Comparison of ENCODE assay signal across 10 mouse cellular contexts in genomic region chr14:122453388-122453995, GRCm38 (mm10). TPM values are rescaled to one million over a fixed set of nuclear protein-coding genes. Genes with fewer than 3 reads are reported as not detected.
A peak's percentile ranks its signal among the peaks of the same experiment; 100 is the strongest.
DNase-seq lines count a peak whose midpoint lies in the region; ATAC-seq lines count a peak whose summit lies in the region.
"Had no signal": no experiment of that assay in that cellular context is flagged by ENCODE, and none has a peak within 500 bp of the region (broad histone marks: within the 10 kb centered on the region; RNA-seq: fewer than 3 reads in every experiment).

No protein-coding gene starts in this region.

- H3K9me3 ChIP-seq in heart, embryonic 14.5 days (ENCODE audit: control insufficient read depth, low read length), result no peaks in the 10 kb centered on the region
- H3K9me3 ChIP-seq in forebrain, embryonic 12.5 days, result no peaks in the 10 kb centered on the region
- H3K9me3 ChIP-seq in midbrain, embryonic 16.5 days (replicated peaks; ENCODE audit: control insufficient read depth, low read length, poor library complexity, severe bottlenecking), result no peaks in the 10 kb centered on the region

- no peak overlapping the region for H3K9ac ChIP-seq in heart, embryonic 14.5 days (ENCODE audit: low read length)
- H3K9ac ChIP-seq in forebrain, embryonic 12.5 days, result peak overlapping the region; percentile 12; the same call in 1 of the 2 replicates
- H3K9ac ChIP-seq in midbrain, embryonic 16.5 days (ENCODE audit: low read depth, low read length), result no peak overlapping the region

- H3K4me3 ChIP-seq in heart, embryonic 14.5 days (ENCODE audit: control insufficient read depth in 1 of 2, insufficient read depth in 1 of 2, low read depth in 1 of 2, low read length in 2 of 2), result peak overlapping the region; percentile 27 to 32
- H3K4me3 ChIP-seq in forebrain, embryonic 12.5 days (replicated peaks), result peak overlapping the region; percentile 21
- no peak overlapping the region for H3K4me3 ChIP-seq in midbrain, embryonic 16.5 days (ENCODE audit: low read depth, low read length)

- peaks cover 4 to 17% of the 10 kb centered on the region in 2 experiments; a peak in 3 of 4 replicates for H3K4me1 ChIP-seq in heart, embryonic 14.5 days (ENCODE audit: control insufficient read depth in 2 of 2, insufficient read depth in 2 of 2, low read length in 2 of 2)
- H3K4me1 ChIP-seq in forebrain, embryonic 12.5 days, result peaks cover 65% of the 10 kb centered on the region
- peaks cover 14% of the 10 kb centered on the region for H3K4me1 ChIP-seq in midbrain, embryonic 16.5 days (ENCODE audit: control insufficient read depth, insufficient read depth, low read length)

- DNase-seq in heart, postnatal 25 days (ENCODE audit: low spot score), result no peak
- peak; percentile 46 for DNase-seq in brain, adult 2 months (ENCODE audit: low read depth, low spot score)
- peak; percentile 47 for DNase-seq in kidney, postnatal 36 days
- DNase-seq in adrenal gland, postnatal 25 days, result no peak
- DNase-seq in spleen, adult 18-20 months, result no peak

- WGBS in heart, embryonic 14.5 days, result 10% methylated on average over 32 of the region's 32 CpGs
- under 1% methylated on average over 32 of the region's 32 CpGs for WGBS in forebrain, embryonic 12.5 days
- 2% methylated on average over 32 of the region's 32 CpGs for WGBS in midbrain, embryonic 16.5 days

- intact Hi-C loops in heart, postnatal 25 days (cut with DNase I), result no loop called here

- no peak overlapping the region for H3K27ac ChIP-seq in heart, embryonic 14.5 days (replicated peaks in 1 of 2; ENCODE audit: control insufficient read depth in 1 of 2, insufficient read depth in 1 of 2, low read depth in 2 of 2, low read length in 2 of 2)
- peak overlapping the region; percentile 91 for H3K27ac ChIP-seq in forebrain, embryonic 12.5 days
- peak overlapping the region; percentile 56 for H3K27ac ChIP-seq in midbrain, embryonic 16.5 days (ENCODE audit: low read length)

- H3K36me3 ChIP-seq in heart, embryonic 14.5 days (ENCODE audit: control insufficient read depth, insufficient read depth, low read length), result no peaks in the 10 kb centered on the region
- H3K36me3 ChIP-seq in forebrain, embryonic 12.5 days (replicated peaks), result no peaks in the 10 kb centered on the region
- no peaks in the 10 kb centered on the region for H3K36me3 ChIP-seq in midbrain, embryonic 16.5 days (ENCODE audit: control insufficient read depth, insufficient read depth, low read length)

- no peak for ATAC-seq in heart, embryonic 14.5 days (ENCODE audit: insufficient number of reproducible peaks, insufficient read depth, low FRiP score, low read depth)
- ATAC-seq in forebrain, embryonic 12.5 days (ENCODE audit: low FRiP score), result peak; percentile 80
- peak; percentile 71 for ATAC-seq in midbrain, embryonic 16.5 days

- peaks cover 79% of the 10 kb centered on the region for H3K27me3 ChIP-seq in heart, embryonic 14.5 days (ENCODE audit: control insufficient read depth, insufficient read depth, low read length)
- H3K27me3 ChIP-seq in forebrain, embryonic 12.5 days, result peaks cover 50% of the 10 kb centered on the region
- peaks cover 41% of the 10 kb centered on the region for H3K27me3 ChIP-seq in midbrain, embryonic 16.5 days (ENCODE audit: control insufficient read depth, insufficient read depth, low read depth, low read length)
- H3K27me3 ChIP-seq: CH12.LX had no signal

- H3K4me2 ChIP-seq in heart, embryonic 14.5 days (ENCODE audit: low read length), result peak overlapping the region; percentile 60
- peak overlapping the region; percentile 51 for H3K4me2 ChIP-seq in forebrain, embryonic 12.5 days
- peak overlapping the region; percentile 39 for H3K4me2 ChIP-seq in midbrain, embryonic 16.5 days (ENCODE audit: low read length)

RNA-seq across cellular contexts. Expression of gene Gm5089, which starts 2.6 kb away (rescaled TPM):
- polyA plus RNA-seq in heart, embryonic 14.5 days (2014; fragmentation: Nextera tagmentation; extraction: Ambion mirVana), result not detected in 2 replicates
- not detected for total RNA-seq in heart, postnatal 25 days (2021)
- polyA plus RNA-seq in forebrain, embryonic 12.5 days (2016; fragmentation: Nextera tagmentation; extraction: Ambion mirVana), result 1.6 and 2.1 TPM in 2 replicates
- 0.82 and 1.4 TPM in 2 replicates for polyA plus RNA-seq in midbrain, embryonic 16.5 days (2015; fragmentation: Nextera tagmentation; extraction: Ambion mirVana)
- total RNA-seq in adrenal gland, postnatal 25 days (2021), result not detected in 2 replicates
- total RNA-seq: CH12.LX; heart, postnatal 10 days had no signal

RNA-seq across cellular contexts. Expression of gene Zic5, which starts 12.0 kb away (rescaled TPM):
- polyA plus RNA-seq in heart, embryonic 14.5 days (2014; fragmentation: Nextera tagmentation; extraction: Ambion mirVana), result 0.05 and 0.09 TPM in 2 replicates
- total RNA-seq in heart, postnatal 25 days (2021), result not detected
- polyA plus RNA-seq in forebrain, embryonic 12.5 days (2016; fragmentation: Nextera tagmentation; extraction: Ambion mirVana), result 18.6 and 25.8 TPM in 2 replicates
- polyA plus RNA-seq in midbrain, embryonic 16.5 days (2015; fragmentation: Nextera tagmentation; extraction: Ambion mirVana), result 9.5 and 29.0 TPM in 2 replicates
- total RNA-seq in adrenal gland, postnatal 25 days (2021), result not detected in 2 replicates
- total RNA-seq: heart, postnatal 10 days had no signal

RNA-seq across cellular contexts. Expression of gene Zic2, which starts 21.7 kb away (rescaled TPM):
- not detected in 2 replicates for polyA plus RNA-seq in heart, embryonic 14.5 days (2014; fragmentation: Nextera tagmentation; extraction: Ambion mirVana)
- total RNA-seq in heart, postnatal 25 days (2021), result not detected
- 12.7 and 16.3 TPM in 2 replicates for polyA plus RNA-seq in forebrain, embryonic 12.5 days (2016; fragmentation: Nextera tagmentation; extraction: Ambion mirVana)
- polyA plus RNA-seq in midbrain, embryonic 16.5 days (2015; fragmentation: Nextera tagmentation; extraction: Ambion mirVana), result 6.3 and 15.2 TPM in 2 replicates
- total RNA-seq in adrenal gland, postnatal 25 days (2021), result not detected in 2 replicates
- total RNA-seq: CH12.LX; heart, postnatal 10 days had no signal

RNA-seq across cellular contexts. Expression of gene Gm10837, which starts 36.9 kb away (rescaled TPM):
- not detected in 2 replicates for polyA plus RNA-seq in heart, embryonic 14.5 days (2014; fragmentation: Nextera tagmentation; extraction: Ambion mirVana)
- total RNA-seq in heart, postnatal 25 days (2021), result not detected
- polyA plus RNA-seq in forebrain, embryonic 12.5 days (2016; fragmentation: Nextera tagmentation; extraction: Ambion mirVana), result 0.36 and 0.59 TPM in 2 replicates
- polyA plus RNA-seq in midbrain, embryonic 16.5 days (2015; fragmentation: Nextera tagmentation; extraction: Ambion mirVana), result 0.19 and 0.93 TPM in 2 replicates
- total RNA-seq in adrenal gland, postnatal 25 days (2021), result not detected in 2 replicates
- total RNA-seq: CH12.LX; heart, postnatal 10 days had no signal

Comparison
In these comparisons a context has a peak if more than half of its experiments do, and no peak if none do; other contexts are left out.
1. H3K27ac ChIP-seq: peak in forebrain, embryonic 12.5 days (single experiment) and midbrain, embryonic 16.5 days (single experiment); none in heart, embryonic 14.5 days (0 of 2).
2. DNase-seq: peak in brain, adult 2 months (single experiment) and kidney, postnatal 36 days (2 of 2); none in heart, postnatal 25 days (single experiment), adrenal gland, postnatal 25 days (single experiment) and spleen, adult 18-20 months (0 of 2).
3. Peak in every context shown above with its lines, with median percentiles within 50 percentile points of each other: H3K4me2 ChIP-seq.